Mouse (Mus musculus): ENCODE data around the gene Olfr921.

The Olfr921 gene

GRCm38 (mm10) chr9:38815458-38815986 lies 42.7 kb downstream of the Olfr921 start:
- Histone ChIP-seq H3K4me3 (replicated peaks; ENCODE audit: low read length) (no peak overlapping the region), H3K36me3 (ENCODE audit: insufficient read depth, low read length) (no peaks in the 10 kb centered on the region), H3K27me3 (ENCODE audit: insufficient read depth, low read length) (no peaks in the 10 kb centered on the region), H3K4me1 (replicated peaks; ENCODE audit: low read depth, low read length) (no peaks in the 10 kb centered on the region), H3K9me3 (ENCODE audit: low read length) (peaks cover 13% of the 10 kb centered on the region; the same call in 1 of the 2 replicates)
- TF ChIP-seq POU5F1 (IDR thresholded peaks at IDR 0.05; ENCODE audit: borderline replicate concordance, low read length) (no peak), NANOG (IDR thresholded peaks at IDR 0.05; ENCODE audit: borderline replicate concordance, low read length) (no peak), CTCF (conservative IDR thresholded peaks at IDR 0.05; ENCODE audit: low read length) (no peak)

- Histone ChIP-seq H3K4me1 (replicated peaks; ENCODE audit: low read depth, low read length) (no peaks in the 10 kb centered on the region), H3K4me3 (replicated peaks; ENCODE audit: low read length) (no peak within 1 kb of the TSS), H3K27me3 (ENCODE audit: insufficient read depth, low read length) (no peaks in the 10 kb centered on the region), H3K9me3 (ENCODE audit: low read length) (peaks cover 5% of the 10 kb centered on the region; the same call in 1 of the 2 replicates), H3K36me3 (ENCODE audit: insufficient read depth, low read length) (peaks cover 4% of the 10 kb centered on the region)
- TF ChIP-seq POU5F1 (IDR thresholded peaks at IDR 0.05; ENCODE audit: borderline replicate concordance, low read length) (no peak), NANOG (IDR thresholded peaks at IDR 0.05; ENCODE audit: borderline replicate concordance, low read length) (no peak), CTCF (conservative IDR thresholded peaks at IDR 0.05; ENCODE audit: low read length) (no peak)
Measured at GRCm38 (mm10) chr9:38826245-38826644, 53.4 kb downstream of the Olfr921 start, which contains the start of gene Olfr923. Gene Olfr923 (plus strand): TSS chr9:38826545.

All from E14TG2a.4 (cell line).